In the genomic region with DNA sequence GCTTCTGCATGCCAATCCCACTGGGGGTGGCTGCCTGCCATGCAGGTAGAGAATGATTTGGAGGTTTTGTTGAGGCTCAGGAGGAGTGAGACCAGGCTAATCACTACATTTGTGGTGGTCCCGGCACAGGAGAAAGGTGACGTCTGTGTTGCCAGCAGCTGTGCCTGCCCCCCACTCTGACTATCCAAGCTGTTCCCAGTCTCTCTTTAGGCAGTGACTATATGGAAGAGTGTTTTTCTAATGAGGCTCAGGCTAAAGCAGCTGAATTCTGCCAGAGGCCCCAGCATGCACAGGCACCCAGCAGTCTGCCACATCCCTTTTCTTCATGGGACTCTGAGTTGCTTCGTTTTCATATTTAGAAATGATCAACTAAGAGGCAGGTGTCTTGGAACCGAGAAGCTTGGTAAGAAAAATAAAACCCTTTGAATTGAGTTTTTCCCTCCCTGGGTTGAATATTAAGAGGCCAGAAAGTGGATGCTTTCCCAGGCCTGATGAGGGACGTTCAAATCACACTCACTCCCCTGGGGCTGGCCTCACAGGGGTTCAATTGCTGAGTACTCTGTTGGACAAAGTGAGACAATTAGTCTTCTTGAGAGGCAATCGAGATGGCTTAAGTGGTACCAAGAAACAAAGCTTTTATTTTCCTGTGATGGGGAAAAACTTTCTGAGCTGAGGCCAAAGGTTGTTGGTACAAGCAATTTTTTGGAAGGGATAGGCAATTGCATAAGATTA, we compare ENCODE assay signal across 14 mouse cellular contexts.
"Had no signal": no experiment of that assay in that cellular context is flagged by ENCODE, and none has a peak within 500 bp of the region (broad histone marks: within the 10 kb centered on the region; RNA-seq: fewer than 3 reads in every experiment).

No protein-coding gene starts in this region.

- H3K36me3 ChIP-seq: liver, embryonic 13.5 days; stomach, embryonic 15.5 days had no signal

- H3K4me1 ChIP-seq: liver, embryonic 13.5 days; stomach, embryonic 15.5 days had no signal

- DNase-seq: kidney, postnatal 36 days; layer of hippocampus, postnatal 36 days; liver, embryonic 13.5 days; lung, adult 2 months; lung, postnatal 14 days; lung, postnatal 4 days; right cerebral cortex, adult 18-20 months; right cerebral cortex, postnatal 14 days; right cerebral cortex, postnatal 4 days; thymus, postnatal 25 days had no signal

- H3K4me2 ChIP-seq: liver, embryonic 13.5 days; midbrain, embryonic 11.5 days; stomach, embryonic 15.5 days had no signal

- H3K27ac ChIP-seq: kidney, postnatal 0 days; left cerebral cortex, adult 2 months; liver, embryonic 13.5 days; stomach, embryonic 15.5 days had no signal

- H3K4me3 ChIP-seq: left cerebral cortex, adult 2 months; liver, embryonic 13.5 days; stomach, embryonic 15.5 days had no signal

- H3K9ac ChIP-seq: liver, embryonic 13.5 days; stomach, embryonic 15.5 days had no signal

- H3K9me3 ChIP-seq: liver, embryonic 13.5 days; stomach, embryonic 15.5 days had no signal

- H3K27me3 ChIP-seq: liver, embryonic 13.5 days; stomach, embryonic 15.5 days had no signal
